Mouse (Mus musculus) thymus, postnatal 0 days (tissue): ENCODE results near the gene Htra3. TPM values are rescaled to one million over a fixed set of nuclear protein-coding genes. Genes with fewer than 3 reads are reported as not detected.

Experiments used
- DNase-seq: peaks from one replicate; pipeline ENCODE4 v3.0.0-alpha.2; 2015; ENCODE audit warnings: low spot score
- polyA plus RNA-seq: library from polyadenylated mRNA; unstranded; fragments of >200 nt; fragmentation: Nextera tagmentation; extraction: Ambion mirVana; gene quantifications from 2 replicates; pipeline ENCODE4 v1.2.1, GENCODE M21; 2015

Gene Htra3
- polyA plus RNA-seq, 1 experiment from 2014 or later, result 8.9 TPM

- DNase-seq, result peak; percentile 43
Observed at GRCm38 (mm10) chr5:35701042-35701441, 21.5 kb upstream of the Htra3 start.

GRCm38 (mm10) chr5:35695815-35696214, 16.2 kb upstream of the Htra3 start:
- DNase-seq, result no peak

DNA sequence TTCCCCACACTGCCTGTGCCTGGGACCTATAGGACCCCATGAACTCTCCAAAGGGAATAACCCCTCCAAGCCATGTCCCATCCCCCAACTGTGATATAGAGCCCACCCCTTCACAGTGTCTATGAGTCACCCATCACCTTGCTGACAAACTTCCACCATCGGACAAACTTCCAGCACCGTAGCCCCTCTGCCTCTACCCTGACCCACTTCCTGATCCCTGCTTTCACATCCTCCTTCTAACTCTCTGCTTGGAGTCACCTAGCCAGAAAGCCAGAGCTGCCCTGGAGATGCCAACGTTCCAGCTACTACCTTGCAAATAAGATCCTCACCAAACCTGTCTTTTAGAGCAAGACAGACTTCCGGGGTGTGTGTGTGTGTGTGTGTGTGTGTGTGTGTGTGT, 14.1 kb upstream of the Htra3 start:
- no peak for DNase-seq

GRCm38 (mm10) chr5:35691246-35691645, 11.7 kb upstream of the Htra3 start:
- no peak for DNase-seq

DNA sequence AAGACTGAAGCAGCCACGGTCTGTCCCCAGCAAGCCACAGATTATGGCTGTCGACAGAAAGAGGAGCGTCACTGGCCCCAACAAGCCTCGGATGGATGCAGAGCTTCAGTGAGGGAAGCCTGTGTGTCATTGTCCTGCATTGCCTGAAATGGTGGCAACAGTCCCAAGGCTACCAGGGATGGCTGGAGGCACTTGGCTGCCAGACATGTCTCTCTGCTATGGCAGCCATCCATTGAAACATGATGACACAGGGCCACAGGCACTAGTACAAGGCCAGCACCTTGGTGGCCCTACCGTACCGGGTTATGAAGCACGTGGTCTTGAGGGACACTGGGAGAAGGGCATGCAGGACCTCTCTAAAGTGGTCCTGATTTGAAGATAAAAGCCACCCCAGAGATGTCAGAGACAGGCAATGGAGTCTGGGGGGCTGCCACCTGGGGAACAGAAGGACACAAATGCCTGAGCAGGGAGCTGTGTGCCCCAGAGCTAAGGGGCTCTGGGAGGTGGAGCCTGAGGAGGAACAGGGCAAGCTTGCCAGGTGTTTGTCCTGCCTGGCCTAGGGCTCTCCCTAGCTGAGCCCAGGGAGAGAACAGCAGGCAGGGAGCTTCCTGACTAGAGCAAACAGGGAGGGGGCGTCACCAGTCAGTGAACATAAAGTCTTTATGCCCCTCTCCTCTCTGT, 11.0 kb upstream of the Htra3 start:
- no peak for DNase-seq

GRCm38 (mm10) chr5:35689374-35689773, 9.8 kb upstream of the Htra3 start:
- DNase-seq, result no peak

DNA sequence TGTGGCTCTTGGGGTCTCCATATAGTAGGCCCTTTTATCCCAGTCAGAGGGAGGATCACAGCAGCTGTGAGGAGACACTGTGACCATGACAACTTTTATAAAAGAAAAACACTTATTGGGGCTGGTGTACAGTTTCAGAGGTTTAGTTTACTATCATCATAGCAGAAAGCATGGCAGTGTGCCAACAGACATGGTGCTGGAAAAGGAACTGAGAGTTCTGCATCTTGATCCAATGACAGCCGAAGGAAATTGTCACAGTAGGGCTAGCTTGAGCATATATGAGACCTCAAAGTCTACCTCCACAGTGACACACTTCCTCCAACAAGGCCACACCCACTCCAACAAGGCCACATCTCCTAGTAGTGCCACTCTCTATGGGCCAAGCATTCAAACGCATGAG, 9.3 kb upstream of the Htra3 start:
- DNase-seq, result no peak

DNA sequence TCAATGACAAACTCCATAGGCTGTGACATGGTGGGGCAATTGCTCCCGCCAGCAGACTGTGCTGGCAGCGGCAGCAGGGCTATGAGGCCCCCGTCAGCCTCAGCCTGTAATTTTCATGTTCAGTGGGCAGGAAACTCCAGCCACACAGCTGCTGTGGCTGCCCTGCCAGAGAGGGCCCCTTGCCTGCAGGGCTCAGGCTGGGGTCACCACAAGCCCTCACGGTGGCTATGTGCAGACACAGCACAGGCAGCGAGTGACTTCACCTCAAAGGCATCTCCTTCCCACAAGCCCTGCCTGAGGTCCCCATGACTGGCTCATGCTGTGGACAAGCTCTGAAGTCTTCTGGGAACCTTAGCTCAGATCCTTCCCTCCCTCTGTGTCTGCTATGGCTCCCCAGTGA, 7.5 kb upstream of the Htra3 start:
- DNase-seq, result peak; percentile 21

- no peak for DNase-seq
Observed at GRCm38 (mm10) chr5:35686336-35686735, 6.8 kb upstream of the Htra3 start.

DNA sequence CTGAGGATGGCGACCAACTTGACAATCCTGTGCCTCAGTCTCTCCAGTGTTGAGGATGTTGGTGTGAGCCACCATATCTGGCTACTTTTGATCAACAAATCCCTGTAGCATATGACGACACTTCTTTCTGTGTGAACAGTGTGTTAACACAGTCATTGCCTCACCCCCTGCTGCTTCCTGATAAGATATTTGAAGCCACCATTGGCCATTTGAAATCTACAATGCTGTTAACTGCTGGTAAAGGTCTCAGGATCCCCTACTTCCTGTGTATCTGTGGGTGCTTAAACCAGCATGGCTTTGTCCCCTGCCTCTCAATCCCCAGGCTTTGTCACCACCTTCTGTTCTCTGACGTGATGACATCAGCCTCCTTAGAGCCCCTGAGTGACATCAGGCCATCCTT, 5.5 kb upstream of the Htra3 start:
- DNase-seq, result no peak

DNA sequence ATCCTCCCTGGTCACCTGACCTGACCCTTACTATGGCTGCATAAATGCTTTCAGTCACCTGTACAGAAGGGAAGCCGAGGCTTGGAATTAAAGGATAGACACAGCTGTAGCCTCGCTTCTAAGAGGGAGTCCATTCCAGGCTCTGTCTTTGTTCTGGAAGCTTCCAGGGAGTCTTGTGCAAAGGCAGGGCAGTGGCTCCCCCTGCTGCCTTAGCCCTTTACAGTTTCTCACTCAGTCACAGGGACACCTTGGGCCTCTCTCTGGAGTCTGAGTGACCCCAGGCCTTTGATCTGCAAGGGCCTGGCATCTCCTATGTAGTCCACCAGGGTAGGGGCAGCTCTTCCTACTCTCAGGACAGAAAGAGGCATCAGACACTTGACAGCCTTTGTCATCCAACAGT, 1.4 kb upstream of the Htra3 start:
- DNase-seq, result no peak

DNA sequence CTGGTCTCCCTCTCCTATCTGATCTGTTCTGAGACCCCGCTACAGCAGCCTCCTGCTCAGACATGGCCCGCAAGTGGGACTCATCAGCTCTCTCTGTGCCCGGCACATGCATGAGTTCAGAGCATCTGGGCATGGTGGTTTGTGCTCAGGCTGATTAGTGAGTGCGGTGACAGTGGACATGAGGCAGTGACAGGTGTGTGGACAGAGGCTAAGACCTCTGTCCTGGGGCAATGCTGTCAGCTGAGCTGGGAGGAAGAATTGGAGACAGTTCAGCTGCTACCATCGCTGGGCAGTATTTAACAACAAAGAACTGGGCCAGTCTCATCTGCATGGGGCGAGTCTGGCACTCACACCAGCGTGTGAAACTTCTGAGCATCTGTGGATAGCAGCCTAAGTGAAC, 2.6 kb downstream of the Htra3 start:
- no peak for DNase-seq

DNA sequence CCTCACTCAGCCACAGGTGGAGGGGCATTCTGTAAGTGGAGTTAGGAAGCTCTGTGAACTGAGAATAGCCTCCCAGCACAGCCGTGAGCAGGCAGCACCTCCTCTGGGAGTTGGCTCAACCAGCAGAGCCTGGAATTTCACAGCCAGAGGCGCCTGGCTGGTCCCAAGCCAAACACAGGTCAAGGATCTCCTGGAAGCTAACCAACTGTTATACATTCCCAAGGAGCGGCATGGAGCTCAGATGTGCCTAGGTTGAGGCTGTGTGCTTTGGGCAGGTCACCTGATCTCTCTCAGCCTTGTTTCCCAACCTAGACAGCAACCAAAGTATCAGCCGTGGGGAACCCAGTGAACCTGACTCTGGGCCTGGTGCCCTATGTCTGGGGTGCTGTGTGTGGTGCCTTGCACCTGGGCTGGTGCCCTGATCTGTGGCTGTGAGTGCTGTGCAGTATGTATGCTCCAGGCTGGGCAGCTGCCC, 5.5 kb downstream of the Htra3 start:
- no peak for DNase-seq

DNA sequence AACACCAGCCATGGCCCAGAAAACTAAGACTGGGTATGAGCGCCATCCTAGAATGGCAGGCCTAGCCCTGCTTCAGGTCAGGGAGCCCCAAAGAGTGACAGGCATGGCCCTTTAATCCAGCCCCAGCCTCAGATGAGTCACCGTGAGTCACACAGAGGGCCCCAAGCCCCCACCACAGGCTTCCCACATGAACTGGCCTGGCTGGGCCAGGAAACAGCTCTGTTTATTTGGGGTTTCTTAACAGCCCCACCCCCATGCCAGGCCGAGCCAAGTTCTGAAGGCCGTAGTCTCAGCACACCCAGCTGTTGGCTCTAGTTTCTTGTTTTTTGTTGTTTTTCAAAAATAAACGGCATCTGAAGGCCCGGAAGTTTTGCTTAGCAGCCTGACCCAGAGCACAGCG, 6.5 kb downstream of the Htra3 start:
- peak; percentile 29 for DNase-seq

GRCm38 (mm10) chr5:35672581-35672980, 7.0 kb downstream of the Htra3 start:
- DNase-seq, result no peak

DNA sequence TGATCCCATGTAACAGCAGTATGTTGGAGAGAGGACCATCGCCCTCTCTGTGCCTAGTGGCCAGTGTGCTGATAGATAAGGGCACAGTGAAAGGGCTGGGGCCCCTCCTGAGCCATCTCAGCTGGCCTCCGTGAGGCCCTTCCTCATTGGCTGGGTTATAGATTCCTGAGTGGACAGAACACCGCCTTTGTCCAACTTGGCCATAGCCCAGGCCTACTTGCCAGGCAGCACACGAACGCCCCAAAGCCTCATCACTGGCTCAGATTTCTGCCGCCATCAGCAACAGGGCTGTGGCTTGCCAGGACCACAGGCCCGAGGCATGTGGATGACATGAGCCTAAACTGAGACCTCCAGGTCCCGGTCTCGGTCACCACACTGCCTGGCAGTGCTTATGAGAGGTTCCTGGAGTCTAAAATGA, 8.1 kb downstream of the Htra3 start:
- no peak for DNase-seq

GRCm38 (mm10) chr5:35670412-35670801, 9.2 kb downstream of the Htra3 start:
- DNase-seq, result no peak

DNA sequence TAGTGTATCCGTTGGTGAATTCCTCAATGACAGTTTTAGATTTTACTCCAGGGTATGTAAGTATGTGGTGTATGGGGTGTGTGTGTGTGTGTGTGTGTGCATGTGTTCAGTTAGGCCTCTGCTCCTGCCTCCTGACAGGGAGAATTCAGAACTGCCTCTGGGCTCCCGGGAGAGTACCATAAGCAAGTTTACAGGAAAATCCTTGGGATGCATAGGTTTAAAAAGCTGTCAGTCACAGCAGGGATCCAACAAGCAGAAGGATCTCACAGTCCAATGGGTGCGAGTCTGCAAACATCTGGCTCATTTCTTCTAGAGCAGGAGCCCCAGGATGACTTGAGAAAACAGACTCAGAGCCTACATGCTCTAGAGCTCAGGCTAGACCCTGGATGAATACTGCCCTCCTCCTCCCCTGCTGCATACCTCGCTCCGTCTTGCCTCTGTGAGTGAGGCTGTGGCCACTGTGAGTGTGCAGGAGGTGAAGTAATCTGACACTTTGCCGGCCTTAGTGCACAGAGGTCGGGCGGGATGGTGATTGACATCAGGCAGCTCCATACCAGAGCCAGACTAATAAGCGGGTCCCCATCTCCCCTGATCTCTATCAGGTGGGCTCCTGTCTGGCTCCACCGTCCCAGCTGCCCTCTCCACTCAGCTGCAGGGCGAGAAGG, 9.7 kb downstream of the Htra3 start:
- no peak for DNase-seq

DNA sequence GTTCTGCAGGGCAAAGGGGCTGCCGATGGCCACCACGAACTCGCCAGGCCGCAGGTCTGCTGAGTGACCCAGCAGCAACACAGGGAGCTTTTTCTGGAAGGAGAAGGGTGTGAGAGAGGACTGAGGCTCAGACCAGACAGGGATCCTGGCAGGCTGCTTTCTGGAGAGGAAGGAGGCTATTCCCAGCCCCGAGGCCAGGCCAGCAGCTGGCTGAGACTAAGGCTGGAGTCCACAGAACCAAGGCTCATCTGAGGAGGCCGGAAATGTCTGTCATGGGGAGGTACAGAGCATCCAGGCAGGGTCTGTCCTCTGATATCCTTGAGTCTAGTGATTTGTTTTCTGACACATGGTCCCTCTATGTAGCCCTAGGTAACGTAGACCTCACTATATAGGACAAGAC, 13.4 kb downstream of the Htra3 start:
- DNase-seq, result no peak

DNA sequence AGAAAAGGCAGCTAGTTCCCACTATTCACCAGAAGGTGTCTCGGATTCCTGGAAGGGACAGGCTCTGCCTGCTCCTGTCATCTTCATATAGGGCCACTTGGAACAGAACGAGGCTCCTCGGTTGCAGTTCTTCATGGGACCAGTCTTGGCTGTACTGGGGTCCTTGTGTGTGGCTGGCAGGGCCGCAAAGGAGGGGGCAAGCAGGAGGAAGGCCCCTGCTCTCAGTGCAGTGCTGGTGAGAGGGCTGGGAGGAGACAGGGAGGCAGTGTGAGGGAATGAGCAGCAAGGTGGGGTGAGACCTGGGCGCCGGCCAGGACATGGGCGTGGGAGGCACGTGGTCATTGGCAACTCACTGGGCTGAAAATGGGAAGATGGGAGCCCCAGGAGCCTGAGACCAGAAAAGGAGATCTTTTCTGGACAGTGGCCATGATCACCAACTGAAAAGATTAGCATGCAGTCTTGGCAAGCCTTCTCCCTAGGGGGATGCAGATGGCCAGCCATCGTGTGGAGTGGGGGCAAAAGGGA, 17.5 kb downstream of the Htra3 start:
- DNase-seq, result no peak

GRCm38 (mm10) chr5:35661210-35661609, 18.4 kb downstream of the Htra3 start:
- DNase-seq, result no peak

DNA sequence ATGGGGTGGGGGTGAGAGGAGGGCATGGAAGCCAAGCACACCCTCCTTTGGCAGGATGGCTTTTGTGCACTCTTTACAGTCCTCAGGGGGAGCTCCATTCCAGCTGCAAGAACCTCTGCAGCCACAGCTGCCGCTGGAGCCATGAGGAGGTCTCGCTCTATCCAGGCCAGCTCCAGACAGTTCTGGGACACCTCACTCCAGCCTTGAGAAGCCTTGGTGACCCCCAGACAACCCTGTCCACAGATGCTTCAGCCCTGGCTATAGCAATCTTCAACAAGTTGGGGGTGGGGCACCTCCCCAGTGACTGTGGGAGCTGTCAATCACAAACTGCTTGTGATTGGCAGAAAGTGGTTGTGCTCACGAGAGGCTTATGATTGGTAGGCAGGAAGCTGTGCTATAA, 20.1 kb downstream of the Htra3 start:
- DNase-seq, result no peak
